Mouse (Mus musculus) C2C12 (cell line): Measurements from ENCODE around the gene Grm2. TPM values are rescaled to one million over a fixed set of nuclear protein-coding genes. Genes with fewer than 3 reads are reported as not detected.
A peak's percentile ranks its signal among the peaks of the same experiment; 100 is the strongest.

Source experiments
- H3K27me3 ChIP-seq: one replicate; pipeline ENCODE4 v1.6.1; 2011; ENCODE audit not compliant: control insufficient read depth, insufficient read depth, insufficient read length
- H3K36me3 ChIP-seq: one replicate; pipeline ENCODE4 v1.6.1; 2011; ENCODE audit not compliant: control insufficient read depth, insufficient read depth
- H3K4me3 ChIP-seq: one replicate; pipeline ENCODE4 v1.5.1; 2011; ENCODE audit warnings: mild to moderate bottlenecking, control low read depth; ENCODE audit not compliant: poor library complexity, insufficient read depth, severe bottlenecking
- H3K79me2 ChIP-seq: one replicate; pipeline ENCODE4 v1.6.1; 2011; ENCODE audit not compliant: control insufficient read depth, insufficient read depth
- H3K79me3 ChIP-seq: one replicate; pipeline ENCODE4 v1.6.1; 2011; ENCODE audit warnings: low read depth, control low read depth
- H3ac ChIP-seq: one replicate; pipeline ENCODE3; 2011; ENCODE audit warnings: low read depth; ENCODE audit not compliant: control insufficient read depth, insufficient read length
- CEBPB ChIP-seq: IDR thresholded peaks from one replicate; pipeline ENCODE4 v1.6.1; 2011; ENCODE audit warnings: low read depth, mild to moderate bottlenecking, control low read depth, moderate library complexity
- CTCF ChIP-seq: IDR thresholded peaks from one replicate; pipeline ENCODE4 v1.5.1; 2011; ENCODE audit not compliant: control insufficient read depth, insufficient read depth, insufficient read length
- FOSL1 ChIP-seq: IDR thresholded peaks from one replicate; pipeline ENCODE4 v1.8.0; 2011; ENCODE audit warnings: mild to moderate bottlenecking, low read length; ENCODE audit not compliant: poor library complexity, insufficient read depth, severe bottlenecking
- MAX ChIP-seq: IDR thresholded peaks from one replicate; pipeline ENCODE4 v1.6.1; 2011; ENCODE audit warnings: mild to moderate bottlenecking, control low read depth
- MYOD1 ChIP-seq: IDR thresholded peaks from one replicate; pipeline ENCODE4 v1.6.1; 2011; ENCODE audit warnings: low read depth; ENCODE audit not compliant: control insufficient read depth, insufficient read length
- MYOG ChIP-seq: IDR thresholded peaks from one replicate; pipeline ENCODE4 v1.6.1; 2011; ENCODE audit not compliant: control insufficient read depth, insufficient read length; ENCODE audit errors: extremely low read depth
- USF1 ChIP-seq: IDR thresholded peaks from one replicate; pipeline ENCODE4 v1.6.1; 2011; ENCODE audit warnings: low read depth, mild to moderate bottlenecking, control low read depth, moderate library complexity
- long read RNA-seq, 2 experiments: library from polyadenylated mRNA; unstranded; transcript quantifications; one replicate each; pipeline ENCODE4 v2.0.0; 2019 to 2020
- polyA plus RNA-seq: library from polyadenylated mRNA; unstranded; fragments of >200 nt; fragmentation: generic; extraction: Trizol; gene quantifications from one replicate; pipeline ENCODE4 v1.2.1, GENCODE M21; 2012; ENCODE audit warnings: missing spikeins

Gene Grm2
- polyA plus RNA-seq = not detected
- long read RNA-seq, experiment 1 = 0 reads
- long read RNA-seq, experiment 2 = 0 reads

- TF ChIP-seq CTCF (no peak), MYOG (no peak), FOSL1 (no peak), MAX (no peak), CEBPB (no peak), MYOD1 (no peak), USF1 (no peak)
Observed at GRCm38 (mm10) chr9:106655884-106656720, at the start of gene Grm2. TSS of gene Grm2 (minus strand) at chr9:106656082.

GRCm38 (mm10) chr9:106692973-106693481 is 37.1 kb upstream of the Grm2 start:
- H3K36me3 ChIP-seq = peaks cover 15% of the 10 kb centered on the region
- TF ChIP-seq CTCF (no peak), MAX (no peak), MYOG (no peak), FOSL1 (no peak), USF1 (no peak), MYOD1 (no peak), CEBPB (no peak)
- H3K79me2 ChIP-seq = no peaks in the 10 kb centered on the region
- no peaks in the 10 kb centered on the region for H3K27me3 ChIP-seq
- no peaks in the 10 kb centered on the region for H3K79me3 ChIP-seq
- H3K4me3 ChIP-seq = no peak overlapping the region
- H3ac ChIP-seq = no peak overlapping the region

More at GRCm38 (mm10) chr9:106655884-106656720, at the start of gene Grm2:
- Histone ChIP-seq H3K36me3 (peaks cover 5% of the 10 kb centered on the region), H3K79me3 (no peaks in the 10 kb centered on the region), H3K4me3 (no peak within 1 kb of the TSS), H3K79me2 (no peaks in the 10 kb centered on the region), H3K27me3 (peaks cover 29% of the 10 kb centered on the region), H3ac (no peak within 1 kb of the TSS)

GRCm38 (mm10) chr9:106688834-106689233 is 33.0 kb upstream of the Grm2 start:
- Histone ChIP-seq H3K79me3 (peaks cover 4% of the 10 kb centered on the region), H3K27me3 (no peaks in the 10 kb centered on the region), H3ac (no peak overlapping the region), H3K4me3 (no peak overlapping the region), H3K79me2 (peaks cover 9% of the 10 kb centered on the region), H3K36me3 (no peaks in the 10 kb centered on the region)
- TF ChIP-seq CTCF = no peak
- no peak for TF ChIP-seq MYOG
- TF ChIP-seq CEBPB = no peak
- TF ChIP-seq MAX = no peak
- TF ChIP-seq FOSL1 = no peak
- no peak for TF ChIP-seq USF1
- no peak for TF ChIP-seq MYOD1

- TF ChIP-seq FOSL1 (no peak), USF1 (no peak), MYOD1 (no peak), MAX (no peak), MYOG (no peak), CTCF (peak; percentile 68), CEBPB (no peak)
- Histone ChIP-seq H3K4me3 (no peak overlapping the region), H3K27me3 (no peaks in the 10 kb centered on the region), H3K36me3 (no peaks in the 10 kb centered on the region), H3K79me2 (peaks cover 9% of the 10 kb centered on the region), H3ac (no peak overlapping the region), H3K79me3 (peaks cover 4% of the 10 kb centered on the region)
Observed at GRCm38 (mm10) chr9:106686983-106687650, 31.2 kb upstream of the Grm2 start.

- H3K79me2 ChIP-seq = peaks cover 9% of the 10 kb centered on the region
- H3ac ChIP-seq = peak within 1 kb of the TSS; percentile 86
- peaks cover 4% of the 10 kb centered on the region for H3K79me3 ChIP-seq
- peak; percentile 17 for TF ChIP-seq USF1
- no peak for TF ChIP-seq MAX
- H3K4me3 ChIP-seq = peak within 1 kb of the TSS; percentile 51
- H3K36me3 ChIP-seq = peaks cover 9% of the 10 kb centered on the region
- no peaks in the 10 kb centered on the region for H3K27me3 ChIP-seq
Observed at GRCm38 (mm10) chr9:106685249-106686101, 29.6 kb upstream of the Grm2 start, which contains the start of gene Tex264. TSS of gene Tex264 (minus strand) at chr9:106685927.

GRCm38 (mm10) chr9:106684918-106685248 is 29.0 kb upstream of the Grm2 start:
- TF ChIP-seq FOSL1 = no peak
- TF ChIP-seq MYOG = no peak
- TF ChIP-seq MYOD1 = no peak
- no peak for TF ChIP-seq MAX
- TF ChIP-seq CTCF = no peak
- TF ChIP-seq CEBPB = no peak
- no peak for TF ChIP-seq USF1
- Histone ChIP-seq H3K79me3 (peaks cover 4% of the 10 kb centered on the region), H3K36me3 (peaks cover 15% of the 10 kb centered on the region), H3K79me2 (peaks cover 9% of the 10 kb centered on the region), H3K4me3 (peak overlapping the region; percentile 51), H3ac (peak overlapping the region; percentile 86), H3K27me3 (no peaks in the 10 kb centered on the region)
